Mouse (Mus musculus) thymus, postnatal 25 days (tissue): ENCODE data around the gene Dap.

Source experiments
- DNase-seq: peaks from one replicate; pipeline ENCODE4 v3.0.0; 2022

The Dap gene

GRCm38 (mm10) chr15:31265845-31266244 lies 41.7 kb downstream of the Dap start:
- no peak for DNase-seq

DNA sequence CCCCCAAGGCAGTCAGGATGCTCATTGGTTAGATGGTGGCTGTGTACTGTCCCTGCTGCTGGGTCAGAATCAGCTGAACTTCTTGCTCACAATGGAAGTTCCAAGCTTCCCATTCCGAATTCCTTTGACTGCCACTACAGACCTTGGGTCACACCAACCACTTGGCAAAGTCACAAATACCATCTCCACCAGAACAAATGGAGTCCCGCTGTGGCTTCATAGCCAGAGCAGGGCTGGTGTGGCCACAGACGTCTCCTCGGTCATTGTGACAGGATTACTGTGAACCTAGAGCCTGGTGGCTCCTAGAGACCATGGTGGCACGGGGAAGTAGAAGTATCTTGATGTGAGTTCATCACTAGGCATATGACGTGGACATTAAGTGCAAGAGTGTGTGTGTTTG lies 44.0 kb downstream of the Dap start:
- DNase-seq: no peak

DNA sequence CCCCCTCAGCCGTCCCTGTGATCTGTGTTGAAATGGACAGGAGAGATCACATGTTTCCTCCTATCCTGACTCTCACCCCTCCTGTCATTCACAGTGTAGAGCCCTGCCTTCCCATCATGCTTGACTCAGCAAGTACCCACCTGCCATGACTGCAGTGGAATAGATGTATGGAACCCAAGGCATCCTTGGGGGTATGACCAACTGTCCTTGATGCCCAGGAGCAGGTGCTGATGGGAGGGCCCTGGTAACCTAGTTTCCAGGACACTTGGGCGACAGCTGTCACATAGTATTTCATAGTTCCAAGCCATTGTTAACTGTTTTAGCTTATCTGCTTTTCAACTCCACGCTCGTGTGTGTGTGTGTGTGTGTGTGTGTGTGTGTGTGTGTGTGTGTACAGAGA lies 45.4 kb downstream of the Dap start:
- DNase-seq: no peak

- DNase-seq: no peak
These were observed 48.6 kb downstream of the Dap start for GRCm38 (mm10) chr15:31272695-31273094.

GRCm38 (mm10) chr15:31273509-31273908 lies 49.4 kb downstream of the Dap start:
- no peak for DNase-seq

DNA sequence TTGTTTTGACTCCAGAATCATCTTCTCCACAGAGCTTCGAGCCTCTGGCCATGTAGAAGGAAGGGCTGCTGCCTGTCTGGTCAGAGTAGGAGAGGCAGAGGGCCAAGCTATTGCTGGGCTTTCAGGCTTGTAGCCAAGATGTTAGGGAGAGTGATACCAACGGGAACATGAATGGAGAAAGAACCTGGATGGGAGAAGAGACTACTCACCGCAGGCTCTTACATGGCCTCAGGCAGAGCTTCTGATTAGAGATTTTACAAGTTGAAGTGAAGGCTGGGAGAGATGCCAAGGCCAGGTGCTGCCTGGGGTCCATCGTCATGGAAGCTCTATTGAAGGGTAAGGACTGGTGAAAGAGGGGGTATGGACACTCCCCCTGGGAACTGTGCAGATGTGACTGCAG lies 54.0 kb downstream of the Dap start:
- DNase-seq: no peak

- DNase-seq: no peak
These were observed 55.0 kb downstream of the Dap start for GRCm38 (mm10) chr15:31279120-31279519.

GRCm38 (mm10) chr15:31279577-31280004 lies 55.5 kb downstream of the Dap start:
- no peak for DNase-seq

DNA sequence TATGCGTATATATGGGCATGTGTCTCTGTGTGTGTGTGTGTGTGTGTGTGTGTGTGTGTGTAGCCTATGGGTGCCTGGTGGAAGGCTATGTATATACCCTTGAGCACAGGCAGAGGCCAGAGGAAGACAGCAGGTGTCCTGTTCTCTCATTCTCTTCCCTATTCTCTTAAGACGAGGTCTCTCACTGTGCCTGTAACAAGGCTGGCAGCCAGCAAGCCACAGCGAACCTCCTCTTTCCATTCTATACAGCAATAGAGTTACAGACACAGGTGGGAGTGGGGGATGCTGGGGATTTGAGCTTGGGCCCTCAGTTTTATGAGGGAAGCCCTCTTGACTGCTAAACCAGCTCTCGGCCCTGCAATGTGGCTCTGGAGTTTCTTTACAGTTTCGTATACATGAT lies 55.9 kb downstream of the Dap start:
- no peak for DNase-seq

GRCm38 (mm10) chr15:31280683-31281082 lies 56.6 kb downstream of the Dap start:
- DNase-seq: no peak

GRCm38 (mm10) chr15:31281830-31282229 lies 57.7 kb downstream of the Dap start:
- DNase-seq: no peak

GRCm38 (mm10) chr15:31282353-31282752 lies 58.2 kb downstream of the Dap start:
- no peak for DNase-seq

DNA sequence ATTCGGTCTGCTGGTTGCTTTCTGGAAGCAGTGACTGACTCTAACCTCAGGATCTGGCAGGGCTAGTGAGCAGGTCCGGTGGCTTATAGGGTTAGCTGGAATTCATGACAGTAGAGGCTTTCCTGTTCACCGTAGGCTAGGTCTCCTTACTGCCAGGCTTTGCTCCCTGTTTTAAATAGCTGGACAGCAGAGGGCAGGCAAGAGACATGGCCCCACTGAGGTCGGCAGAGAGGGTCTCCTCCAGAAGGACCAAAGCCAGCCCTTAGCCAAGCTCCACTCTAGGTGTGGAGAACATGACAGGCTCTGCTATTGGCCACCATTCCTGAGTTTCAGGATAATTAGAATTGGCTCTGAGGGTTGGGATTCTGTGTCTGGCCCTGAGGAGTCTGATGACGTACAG lies 60.0 kb downstream of the Dap start:
- DNase-seq: no peak

DNA sequence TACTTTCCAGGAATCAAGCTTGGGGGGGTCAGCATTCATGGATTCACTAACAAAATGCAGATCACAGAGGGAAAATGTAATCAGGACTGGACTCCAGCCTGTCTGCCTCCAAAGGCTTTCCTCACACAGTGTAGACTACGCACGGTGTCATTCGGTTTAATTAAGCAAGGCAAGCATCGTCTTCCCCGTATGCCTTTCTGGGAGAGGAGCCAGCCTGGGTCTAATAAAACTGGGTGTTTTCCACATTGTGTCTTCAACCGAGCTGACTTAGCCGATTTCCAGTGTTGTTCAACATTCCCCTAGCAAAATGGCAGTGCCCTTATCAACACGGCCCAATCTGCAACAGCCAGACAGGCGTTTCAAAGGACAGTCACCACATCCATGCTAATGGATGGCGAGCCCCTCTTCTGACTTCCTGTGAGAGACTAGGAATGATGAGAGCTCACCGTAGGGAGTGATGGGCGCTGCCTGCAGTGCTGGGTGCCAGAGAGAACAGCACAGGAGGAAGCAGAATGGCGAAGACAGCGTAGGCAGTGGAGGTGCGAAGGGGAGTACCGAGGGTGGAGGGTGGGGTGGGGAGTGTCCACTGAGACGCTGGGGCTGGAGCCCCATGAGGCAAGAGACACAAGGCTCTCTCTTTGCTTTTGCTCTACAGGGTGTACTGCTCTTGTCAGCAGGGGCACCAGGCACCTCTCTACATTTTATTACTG lies 61.0 kb downstream of the Dap start:
- no peak for DNase-seq

DNA sequence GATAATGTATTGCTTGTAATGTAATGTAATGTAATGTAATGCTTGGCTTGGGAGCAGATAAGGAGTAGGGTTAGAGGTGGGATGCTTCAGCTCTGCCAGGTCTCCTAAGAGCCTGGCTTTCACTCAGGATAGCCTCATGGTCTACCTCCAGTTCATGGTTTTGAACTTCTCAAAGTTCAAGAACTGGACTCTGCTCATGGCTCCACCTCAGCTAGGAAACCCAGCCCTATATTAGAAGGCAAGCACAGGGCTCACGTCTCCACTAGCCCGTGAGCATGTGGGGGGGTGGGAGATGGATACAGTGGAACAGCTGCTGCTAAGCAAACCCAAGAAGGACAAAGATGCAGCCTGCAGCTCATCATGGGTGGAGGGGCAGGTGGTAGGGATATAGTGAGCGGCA lies 61.6 kb downstream of the Dap start:
- no peak for DNase-seq

GRCm38 (mm10) chr15:31292627-31293026 lies 68.5 kb downstream of the Dap start:
- no peak for DNase-seq

GRCm38 (mm10) chr15:31294311-31294710 lies 70.2 kb downstream of the Dap start:
- no peak for DNase-seq

DNA sequence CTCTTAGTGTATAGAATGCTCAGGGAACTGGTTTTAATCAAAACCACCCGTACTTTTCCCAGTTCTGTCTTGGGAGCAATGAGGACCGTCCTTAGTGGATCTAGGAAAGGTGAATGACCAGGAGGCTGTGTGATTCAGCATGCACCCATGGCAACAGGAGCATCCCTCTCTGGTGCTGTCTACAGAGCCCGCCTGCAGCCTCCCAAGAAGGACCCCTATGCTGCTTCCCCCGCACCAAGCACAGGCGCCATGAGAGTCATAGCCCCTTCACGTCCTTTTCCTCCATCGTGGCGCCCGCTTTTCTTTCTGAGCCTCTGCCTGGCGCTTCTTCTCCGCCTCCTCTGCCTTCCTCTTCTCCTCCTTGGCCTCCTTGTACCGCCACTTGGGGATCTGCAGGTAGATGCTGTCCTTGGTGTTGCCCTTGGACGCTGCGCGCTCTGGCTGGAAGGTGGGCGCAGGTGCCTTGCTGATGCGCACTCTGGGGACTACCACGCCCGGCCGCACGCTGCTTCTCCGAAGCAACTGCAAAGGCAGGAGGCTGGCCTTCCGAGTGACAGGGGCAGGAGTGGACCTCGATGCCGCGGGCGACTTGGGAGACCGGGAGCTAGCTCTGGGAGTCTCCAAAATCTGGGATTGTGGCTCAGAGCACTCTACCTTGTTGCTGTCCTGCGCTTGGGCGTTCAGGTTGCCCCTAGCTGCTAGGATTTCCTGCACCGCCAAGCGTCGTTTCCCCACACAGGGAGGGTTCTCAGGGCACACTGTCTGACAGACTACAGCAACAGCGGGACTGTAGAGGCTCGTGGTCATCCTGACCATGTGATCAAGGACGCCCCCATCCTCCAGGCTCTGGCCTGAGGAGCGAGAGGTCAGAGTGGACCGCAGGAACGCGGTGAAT lies 73.0 kb downstream of the Dap start:
- DNase-seq: no peak

GRCm38 (mm10) chr15:31297777-31298137 lies 73.6 kb downstream of the Dap start:
- DNase-seq: no peak

GRCm38 (mm10) chr15:31299258-31299917 lies 75.3 kb downstream of the Dap start:
- DNase-seq: no peak

DNA sequence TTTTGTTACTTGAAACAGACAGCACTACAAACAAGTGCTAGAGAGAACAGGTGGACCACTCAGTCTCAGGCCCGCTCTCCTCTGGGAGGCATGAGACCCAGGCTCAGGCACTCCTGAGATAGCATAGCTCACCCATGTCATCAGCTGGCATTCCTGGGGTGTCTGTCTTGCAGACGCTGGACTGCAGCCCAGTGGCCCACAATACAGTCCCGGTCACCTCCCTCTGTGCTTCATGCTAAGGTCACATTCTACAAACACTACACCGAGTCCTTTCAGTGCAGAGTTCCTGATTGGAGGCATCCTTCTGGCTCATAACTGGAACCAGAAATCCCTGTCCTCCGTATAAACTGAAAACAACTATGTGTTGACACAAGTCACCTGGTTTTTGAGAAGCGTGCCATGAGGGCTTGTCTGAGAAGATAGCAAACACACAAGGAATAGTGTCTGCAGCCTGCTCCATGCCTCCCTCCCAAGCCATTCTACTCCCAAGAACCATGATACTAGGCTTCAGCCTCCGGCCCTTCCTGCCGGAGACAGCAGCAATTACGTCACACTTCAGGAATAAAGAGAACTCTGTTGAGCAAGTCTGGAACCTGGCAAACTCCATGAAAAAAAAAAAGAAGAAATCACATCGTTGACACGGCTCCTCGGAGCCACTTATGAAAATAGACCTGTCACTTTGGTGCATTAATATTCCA lies 78.3 kb downstream of the Dap start:
- DNase-seq: no peak

- DNase-seq: no peak
These were observed 80.2 kb downstream of the Dap start for GRCm38 (mm10) chr15:31304302-31304701.

- DNase-seq: no peak
These were observed 81.1 kb downstream of the Dap start for GRCm38 (mm10) chr15:31305181-31305580.
